29 mouse cellular contexts compared by ENCODE assay signal in genomic region chr16:5629996-5630395, GRCm38 (mm10).
"Had no signal": no experiment of that assay in that cellular context is flagged by ENCODE, and none has a peak within 500 bp of the region (broad histone marks: within the 10 kb centered on the region; RNA-seq: fewer than 3 reads in every experiment).

No protein-coding gene starts in this region.

- H3K4me2 ChIP-seq: heart, embryonic 12.5 days; hindbrain, embryonic 12.5 days; hindbrain, embryonic 14.5 days; intestine, embryonic 15.5 days; limb, embryonic 12.5 days; liver, embryonic 11.5 days; liver, embryonic 13.5 days; liver, embryonic 15.5 days had no signal

- DNase-seq: gastrocnemius, adult 2 months; gastrocnemius, postnatal 10 days; gastrocnemius, postnatal 25 days; heart, adult 2 months; heart, postnatal 10 days; heart, postnatal 4 days; kidney, adult 18-20 months; kidney, adult 8-10 months; kidney, postnatal 10 days; kidney, postnatal 25 days; kidney, postnatal 4 days; liver; liver, embryonic 13.5 days; liver, postnatal 0 days had no signal

- H3K9ac ChIP-seq: heart, embryonic 12.5 days; hindbrain, embryonic 12.5 days; hindbrain, embryonic 14.5 days; intestine, embryonic 15.5 days; limb, embryonic 12.5 days; liver, embryonic 13.5 days; liver, embryonic 15.5 days; liver, postnatal 0 days had no signal

- H3K9me3 ChIP-seq: heart, embryonic 10.5 days; hindbrain, embryonic 10.5 days; hindbrain, embryonic 12.5 days; intestine, embryonic 15.5 days; limb, embryonic 10.5 days; limb, embryonic 12.5 days; liver, embryonic 13.5 days; liver, embryonic 15.5 days had no signal

- H3K4me1 ChIP-seq: heart, embryonic 10.5 days; heart, embryonic 12.5 days; hindbrain, embryonic 12.5 days; intestine, embryonic 15.5 days; liver, embryonic 13.5 days; liver, embryonic 15.5 days had no signal

- H3K27ac ChIP-seq: gastrocnemius, adult 2 months; heart, adult 2 months; heart, embryonic 10.5 days; hindbrain, embryonic 10.5 days; hindbrain, embryonic 12.5 days; hindbrain, embryonic 14.5 days; intestine, embryonic 15.5 days; layer of hippocampus, adult 2 months; left cerebral cortex, adult 2 months; limb, embryonic 10.5 days; limb, embryonic 12.5 days; liver, embryonic 13.5 days; liver, embryonic 15.5 days had no signal

- H3K27me3 ChIP-seq: heart, embryonic 12.5 days; hindbrain, embryonic 12.5 days; intestine, embryonic 15.5 days; limb, embryonic 12.5 days; liver, embryonic 13.5 days; liver, embryonic 15.5 days had no signal

- H3K4me3 ChIP-seq: gastrocnemius, adult 2 months; heart, adult 2 months; heart, embryonic 10.5 days; heart, embryonic 12.5 days; hindbrain, embryonic 10.5 days; hindbrain, embryonic 12.5 days; intestine, embryonic 15.5 days; layer of hippocampus, adult 2 months; left cerebral cortex, adult 2 months; limb, embryonic 10.5 days; limb, embryonic 12.5 days; liver, embryonic 13.5 days; liver, embryonic 15.5 days had no signal

- H3K36me3 ChIP-seq: heart, embryonic 10.5 days; heart, embryonic 12.5 days; hindbrain, embryonic 10.5 days; hindbrain, embryonic 12.5 days; intestine, embryonic 15.5 days; limb, embryonic 10.5 days; limb, embryonic 12.5 days; liver, embryonic 13.5 days; liver, embryonic 15.5 days had no signal

- ATAC-seq: hindbrain, embryonic 16.5 days; inflammation-experienced regulatory T-cells, adult 6 months; intestine, embryonic 15.5 days; intestine, postnatal 0 days; liver, postnatal 0 days had no signal
